Mouse (Mus musculus) kidney, postnatal 25 days (tissue): ENCODE measurements at regions not wholly inside any gene's neighbourhood (a gene's known extent, or its start where the extent isn't known, plus 50 kb on each side); places are given as distances from the start of the nearest gene placed in this dataset.
"Not testable (repeated sequence)": the region's sequence is repeated elsewhere in the genome, so short reads cannot be mapped to it uniquely, and the experiment has no call there.

Source experiments
- DNase-seq, 2 experiments: peaks; one replicate each; pipeline ENCODE4 v3.0.0; 2021; ENCODE audit warnings: mixed read lengths in 2 of 2

DNA sequence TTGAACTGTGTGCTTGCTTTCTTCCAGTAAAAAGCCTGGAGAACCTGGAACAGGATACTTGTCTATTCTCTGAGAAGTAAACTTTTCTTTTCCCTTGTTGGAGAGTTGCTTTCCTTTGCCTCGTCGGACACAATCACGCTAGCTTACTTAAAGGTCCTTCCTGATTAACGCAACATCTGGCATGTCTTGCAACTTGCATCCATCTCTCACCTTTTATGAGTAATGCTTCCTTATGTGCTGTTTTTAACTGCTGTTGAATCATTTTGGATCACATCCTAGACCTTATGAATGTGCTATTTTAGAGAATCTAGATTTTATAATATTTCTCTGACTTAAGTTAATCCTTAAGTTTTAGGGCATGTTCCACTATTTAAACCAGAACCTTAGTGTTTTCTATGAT is 188.4 kb upstream of the Pcsk5 start:
- DNase-seq = no peak

DNA sequence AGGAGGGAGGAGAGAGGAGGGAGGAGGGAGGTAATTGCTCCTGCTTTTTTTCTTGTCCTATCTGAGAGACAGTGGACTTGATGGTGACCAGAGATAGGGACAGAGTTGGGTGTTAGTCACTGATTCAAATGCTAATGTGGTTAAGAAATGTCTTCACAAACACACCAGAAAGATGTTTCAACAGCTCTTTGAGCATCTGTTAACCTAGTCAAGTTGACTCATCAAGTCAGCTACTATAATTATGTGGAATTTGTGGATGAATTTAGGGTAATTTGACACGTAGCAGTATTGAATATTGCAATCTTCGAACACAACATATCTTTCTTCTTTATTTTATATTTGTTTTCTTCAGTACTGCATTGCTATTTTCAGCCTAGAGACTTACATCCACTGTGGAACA is 182.9 kb upstream of the Pcsk5 start:
- DNase-seq = no peak

DNA sequence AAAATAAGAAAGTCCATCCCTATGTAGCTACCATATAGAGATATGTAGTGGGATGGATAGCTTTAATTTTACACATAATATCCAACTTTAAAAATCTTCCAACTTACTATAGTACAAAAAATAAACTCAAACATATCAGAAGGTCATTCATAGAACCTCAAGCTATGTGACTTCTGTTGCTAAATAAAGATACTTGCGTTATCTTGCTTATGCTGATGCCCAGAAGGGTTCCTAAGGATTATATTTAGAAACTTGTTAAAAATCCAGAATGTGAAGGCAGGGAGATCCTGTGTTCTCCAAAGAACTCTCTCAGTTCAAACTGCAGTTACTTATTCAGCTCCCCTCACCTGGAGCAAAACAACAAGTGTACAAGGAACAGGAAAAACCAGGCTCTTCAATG is 177.9 kb upstream of the Pcsk5 start:
- no peak for DNase-seq

DNA sequence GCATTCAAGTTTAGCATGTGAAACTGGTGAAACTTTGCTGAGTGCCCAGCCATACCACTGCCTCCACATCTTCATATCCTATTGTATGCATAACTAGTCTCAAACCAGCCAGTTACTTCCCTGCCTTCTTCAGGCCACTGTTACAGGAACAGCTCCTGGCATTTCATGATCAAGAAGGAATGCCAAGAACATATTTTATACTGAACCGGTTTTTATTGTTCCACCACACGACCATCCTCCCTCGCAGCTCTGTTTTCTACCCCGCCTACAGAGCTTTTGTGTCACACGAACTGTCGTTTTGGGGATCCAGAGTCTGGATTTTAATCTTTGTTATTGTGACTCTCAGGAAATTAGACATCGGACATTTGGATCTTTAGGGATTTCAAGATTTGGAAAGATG is 174.6 kb upstream of the Pcsk5 start:
- no peak for DNase-seq

DNA sequence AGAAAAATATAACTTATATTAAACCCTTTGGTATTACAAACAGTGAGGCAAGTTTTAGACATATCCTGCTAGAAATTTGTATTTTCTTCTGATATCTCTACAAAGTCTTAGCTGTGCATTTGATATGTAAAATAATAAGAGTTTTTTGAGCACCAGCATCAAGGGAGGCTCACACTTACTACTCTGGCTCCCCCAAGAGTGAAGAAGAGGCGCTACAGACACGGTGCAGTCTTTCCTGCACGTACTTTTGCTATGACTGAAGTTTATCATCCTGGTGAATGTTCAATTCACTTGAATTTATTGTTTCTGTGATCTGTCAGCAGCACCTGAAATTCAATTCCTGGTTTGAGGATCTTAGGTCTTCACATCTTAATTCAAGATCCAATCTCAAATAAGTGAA is 160.1 kb upstream of the Pcsk5 start:
- DNase-seq = no peak

DNA sequence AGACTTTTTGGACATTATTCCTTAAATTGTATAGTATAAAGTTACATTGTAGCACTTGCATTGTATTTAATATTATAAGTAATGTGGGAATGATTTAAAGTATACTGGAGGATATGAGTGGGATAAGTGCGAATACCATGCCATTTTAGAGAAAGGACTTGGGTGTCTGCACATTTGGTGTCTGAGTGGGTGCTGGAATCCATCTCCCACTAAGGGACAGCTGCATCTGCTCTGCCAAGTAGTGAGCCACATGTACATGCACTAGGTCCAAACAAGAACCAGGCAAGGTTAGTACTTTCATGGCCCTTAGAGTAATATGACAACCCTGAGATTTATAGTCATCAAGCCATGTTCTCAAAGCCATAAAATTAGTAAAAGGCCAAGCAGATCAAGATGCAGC is 146.0 kb upstream of the Pcsk5 start:
- no peak for DNase-seq

DNA sequence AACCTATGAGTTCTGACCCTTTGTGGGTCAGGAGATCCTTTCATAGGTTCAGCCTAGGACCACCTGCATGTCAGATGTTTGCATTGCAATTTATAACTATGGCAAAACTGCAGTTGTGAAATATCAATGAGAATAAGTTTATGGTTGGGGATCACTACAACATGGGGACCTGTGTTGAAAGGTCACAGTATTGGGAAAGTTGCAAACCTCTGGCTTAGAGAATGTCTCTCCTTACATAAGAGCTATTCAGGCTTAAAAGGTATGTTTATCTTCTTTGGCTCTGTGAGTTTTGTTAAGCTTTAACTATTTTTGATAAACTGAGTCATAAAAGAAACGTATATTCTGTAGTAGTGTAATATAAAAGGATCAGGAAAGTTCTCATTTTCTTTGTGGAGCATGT is 128.1 kb upstream of the Pcsk5 start:
- no peak for DNase-seq

DNA sequence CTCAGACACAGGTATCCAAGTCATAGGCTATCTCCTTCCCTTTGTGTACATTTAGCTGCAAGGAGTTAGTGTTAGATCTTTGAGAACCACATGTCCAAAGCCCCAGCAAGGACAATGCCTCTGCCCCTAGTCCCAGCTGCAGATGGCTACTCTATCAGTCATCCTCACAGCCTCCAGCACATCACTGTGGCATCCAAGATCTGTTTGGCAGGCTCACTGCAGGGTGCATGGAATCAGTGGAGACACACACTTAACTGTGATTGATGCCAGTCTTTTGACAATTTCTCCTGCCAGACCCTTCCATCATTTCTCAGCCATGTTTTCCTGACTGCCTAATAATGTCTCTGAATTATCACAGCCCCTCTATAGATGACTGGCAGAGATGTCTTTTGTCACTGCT is 121.0 kb upstream of the Pcsk5 start:
- no peak for DNase-seq

DNA sequence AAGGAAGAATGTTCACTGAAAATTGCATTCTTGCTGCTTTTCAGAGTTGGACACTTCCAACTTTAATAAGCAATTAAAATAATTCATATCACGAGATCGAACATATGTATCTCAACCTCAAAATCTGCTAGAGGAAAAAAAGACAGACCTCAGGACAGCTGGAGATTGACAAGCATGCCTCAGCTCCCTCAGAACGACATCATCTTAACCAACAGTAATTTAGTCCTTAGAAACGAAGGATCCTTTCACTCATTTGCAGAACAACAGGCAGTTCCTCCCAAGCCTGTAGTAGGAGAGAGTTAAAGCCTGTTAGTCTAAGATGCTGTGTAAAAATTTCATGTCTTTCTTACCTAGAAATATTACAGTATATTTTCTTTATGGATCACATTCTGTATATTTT is 95.2 kb upstream of the Pcsk5 start:
- no peak for DNase-seq

DNA sequence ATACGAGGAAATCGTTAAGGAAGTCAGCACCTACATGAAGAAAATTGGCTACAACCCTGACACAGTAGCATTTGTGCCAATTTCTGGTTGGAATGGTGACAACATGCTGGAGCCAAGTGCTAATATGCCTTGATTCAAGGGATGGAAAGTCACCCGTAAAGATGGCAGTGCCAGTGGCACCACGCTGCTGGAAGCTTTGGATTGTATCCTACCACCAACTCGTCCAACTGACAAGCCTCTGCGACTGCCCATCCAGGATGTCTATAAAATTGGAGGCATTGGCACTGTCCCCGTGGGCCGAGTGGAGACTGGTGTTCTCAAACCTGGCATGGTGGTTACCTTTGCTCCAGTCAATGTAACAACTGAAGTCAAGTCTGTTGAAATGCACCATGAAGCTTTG is 89.7 kb upstream of the Pcsk5 start:
- DNase-seq = not testable (repeated sequence)

DNA sequence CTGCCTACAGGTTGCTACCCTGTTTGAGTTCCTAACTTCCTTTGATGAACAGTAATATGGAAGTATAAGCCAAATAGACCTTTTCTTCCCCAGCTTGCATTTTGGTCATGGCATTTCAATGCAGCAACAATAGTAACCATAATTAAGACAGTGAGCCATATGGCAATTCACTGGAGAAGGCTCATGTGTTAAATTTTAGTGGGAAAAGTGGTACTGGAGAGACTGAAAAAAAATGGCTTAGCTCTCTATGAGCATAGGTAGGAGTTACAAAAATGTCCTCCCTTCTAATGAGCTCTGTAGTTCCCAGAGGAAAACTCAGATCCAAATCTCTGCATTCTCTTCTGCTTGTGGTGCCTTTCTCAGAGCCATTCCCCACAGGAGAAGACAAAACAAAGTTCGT is 70.1 kb upstream of the Pcsk5 start:
- no peak for DNase-seq

DNA sequence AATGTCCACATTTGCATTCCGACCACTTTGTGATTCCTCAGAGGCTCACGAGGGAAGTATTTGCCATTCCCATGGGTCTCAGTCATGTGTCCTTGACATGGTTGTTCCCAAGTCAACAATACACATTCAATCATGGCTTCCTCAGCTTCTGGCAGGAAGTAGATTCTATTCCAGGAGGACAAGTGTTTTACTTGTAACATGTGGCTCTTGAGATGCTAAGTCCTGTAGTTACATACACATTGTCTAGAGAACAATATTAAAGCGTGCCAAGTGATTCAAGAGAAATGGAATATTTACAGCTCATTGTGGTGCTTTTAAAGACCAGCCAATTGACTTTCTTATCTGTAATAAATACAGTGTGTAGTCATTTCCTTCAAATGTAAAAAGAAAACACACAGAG is 66.7 kb upstream of the Pcsk5 start:
- no peak for DNase-seq

DNA sequence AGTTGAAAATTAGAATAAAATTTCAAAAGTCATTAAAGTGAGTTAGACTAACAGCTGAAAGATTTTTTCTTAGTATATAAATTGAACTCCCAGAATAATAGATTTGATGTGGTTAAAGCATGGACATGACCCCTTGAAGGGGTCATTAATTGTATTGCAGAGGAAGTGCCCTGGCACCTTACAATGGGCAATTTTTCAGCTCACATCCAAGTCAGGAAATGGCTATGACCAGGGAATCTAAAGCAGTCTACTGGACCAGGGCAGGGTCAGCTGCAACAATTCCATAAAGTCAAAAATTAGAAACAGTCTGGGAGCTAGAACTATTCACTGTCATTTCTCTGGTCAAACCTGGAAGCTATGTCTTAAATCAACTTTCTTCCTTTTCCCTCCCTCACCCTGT is 55.2 kb upstream of the Pcsk5 start:
- DNase-seq = no peak
